Mouse (Mus musculus): ENCODE results near the gene Gm47841.

GRCm38 (mm10) chr15:101044531-101044930, 2.7 kb downstream of the Gm47841 start:
- TF ChIP-seq GATA1 (IDR thresholded peaks at IDR 0.05; ENCODE audit: low read length) (no peak), TAL1 (IDR thresholded peaks at IDR 0.05; ENCODE audit: low read length) (no peak)
